Mouse (Mus musculus) forebrain, postnatal 0 days (tissue): ENCODE measurements around the gene Sorcs2. TPM values are rescaled to one million over a fixed set of nuclear protein-coding genes. Genes with fewer than 3 reads are reported as not detected.

Experiments
- ATAC-seq: fragments of 200-750 bp; cut with Nextera tagmentation; 2 replicates; pipeline ENCODE4 v1.8.0; 2017; ENCODE audit warnings: mild to moderate bottlenecking, moderate library complexity
- DNase-seq: peaks from one replicate; pipeline ENCODE4 v3.0.0-alpha.2; 2015
- H3K27ac ChIP-seq: fragments of 300-500 bp; sonication (generic); 2 replicates; pipeline ENCODE4 v1.5.1; 2014; ENCODE audit warnings: low read depth, mild to moderate bottlenecking, antibody characterized with exemption, low read length, moderate library complexity, mixed read lengths
- H3K27me3 ChIP-seq: fragments of 300-500 bp; sonication (generic); 2 replicates; pipeline ENCODE4 v1.6.1; 2014; ENCODE audit warnings: mild to moderate bottlenecking, low read length, mixed read lengths; ENCODE audit not compliant: insufficient read depth
- H3K36me3 ChIP-seq: fragments of 300-500 bp; sonication (generic); 2 replicates; pipeline ENCODE4 v1.6.1; 2014; ENCODE audit warnings: mild to moderate bottlenecking, moderate library complexity; ENCODE audit not compliant: insufficient read depth
- H3K4me1 ChIP-seq: fragments of 300-500 bp; sonication (generic); 2 replicates; pipeline ENCODE4 v1.6.1; 2014; ENCODE audit warnings: antibody characterized with exemption; ENCODE audit not compliant: insufficient read depth
- H3K4me2 ChIP-seq: fragments of 300-500 bp; sonication (generic); 2 replicates; pipeline ENCODE4 v1.6.1; 2014; ENCODE audit warnings: low read depth, mild to moderate bottlenecking, moderate library complexity
- H3K4me3 ChIP-seq: fragments of 300-500 bp; sonication (generic); 2 replicates; pipeline ENCODE4 v1.5.1; 2014; ENCODE audit warnings: low read depth, low read length, mixed read lengths
- H3K9ac ChIP-seq: fragments of 300-500 bp; sonication (generic); 2 replicates; pipeline ENCODE4 v1.6.1; 2014; ENCODE audit warnings: mild to moderate bottlenecking
- H3K9me3 ChIP-seq: fragments of 300-500 bp; sonication (generic); 2 replicates; pipeline ENCODE4 v1.6.1; 2016; ENCODE audit warnings: low read length
- CTCF ChIP-seq: sonication (generic); IDR thresholded peaks from 2 replicates; pipeline ENCODE4 v1.5.1; 2016; ENCODE audit warnings: antibody characterized with exemption, control low read depth, low read depth
- WGBS: fragments of 180-500 bp; shearing (Covaris S2); extraction: QIAGEN DNeasy Blood & Tissue Kit; methylation state at CpG from one replicate; pipeline ENCODE4 v1.1.7; 2014; 5-methylcytosine and 5-hydroxymethylcytosine counted together
- polyA plus RNA-seq: library from polyadenylated mRNA; unstranded; fragments of >200 nt; fragmentation: Nextera tagmentation; extraction: Ambion mirVana; gene quantifications from 2 replicates; pipeline ENCODE4 v1.2.1, GENCODE M21; 2015
- total RNA-seq: library from RNA; depleted of rRNA; stranded (reverse); fragments of >200 nt; gene quantifications from 2 replicates; pipeline ENCODE4 v1.2.3, GENCODE M21; 2014

The Sorcs2 gene
- total and polyA plus RNA-seq, 2 experiments from 2014 or later, result 10.0 to 29.8 TPM

DNA sequence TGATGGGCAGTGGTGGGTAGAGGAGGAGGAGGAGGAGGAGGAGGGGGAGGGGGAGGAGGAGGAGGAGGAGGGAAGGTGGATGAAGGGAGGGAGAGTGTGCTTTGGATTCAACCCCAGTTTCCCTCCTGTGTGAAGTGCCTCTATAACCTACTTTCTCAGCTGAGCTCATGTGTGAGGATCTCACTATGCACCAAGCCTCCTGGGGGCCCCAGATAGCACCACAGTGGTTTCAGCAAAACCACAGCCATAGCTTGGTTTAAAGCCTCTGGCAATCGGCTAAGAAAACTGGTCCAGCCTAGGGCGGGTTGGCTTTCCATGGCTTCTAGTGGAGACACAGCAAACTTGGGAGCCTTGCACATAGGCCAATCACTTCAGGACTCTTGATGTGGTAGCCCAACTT lies 284.2 kb downstream of the Sorcs2 start:
- no peaks in the 10 kb centered on the region for H3K36me3 ChIP-seq
- no peak overlapping the region for H3K9ac ChIP-seq
- TF ChIP-seq CTCF, result no peak
- H3K4me1 ChIP-seq, result 0 out of 2 replicates have a peak, but pooled peaks cover 5% of the 10 kb centered on the region
- no peak for DNase-seq
- no peak overlapping the region for H3K4me2 ChIP-seq
- H3K4me3 ChIP-seq, result no peak overlapping the region
- no peaks in the 10 kb centered on the region for H3K9me3 ChIP-seq
- H3K27me3 ChIP-seq, result no peaks in the 10 kb centered on the region
- 90% methylated on average over 2 of the region's 2 CpGs for WGBS
- no peak overlapping the region for H3K27ac ChIP-seq
- ATAC-seq, result no peak

GRCm38 (mm10) chr5:36112696-36113095 lies 285.2 kb downstream of the Sorcs2 start:
- H3K27ac ChIP-seq, result no peak overlapping the region
- no peak overlapping the region for H3K4me2 ChIP-seq
- H3K4me3 ChIP-seq, result no peak overlapping the region
- no peak for TF ChIP-seq CTCF
- 74% methylated on average over 6 of the region's 6 CpGs for WGBS
- DNase-seq (no peak), ATAC-seq (no peak)
- no peaks in the 10 kb centered on the region for H3K9me3 ChIP-seq
- H3K4me1 ChIP-seq, result no peaks in the 10 kb centered on the region
- no peaks in the 10 kb centered on the region for H3K36me3 ChIP-seq
- no peak overlapping the region for H3K9ac ChIP-seq
- no peaks in the 10 kb centered on the region for H3K27me3 ChIP-seq

GRCm38 (mm10) chr5:36111516-36111915 lies 286.4 kb downstream of the Sorcs2 start:
- no peaks in the 10 kb centered on the region for H3K27me3 ChIP-seq
- 82% methylated on average over 3 of the region's 3 CpGs for whole genome bisulfite sequencing
- H3K4me2 ChIP-seq, result no peak overlapping the region
- H3K4me1 ChIP-seq, result no peaks in the 10 kb centered on the region
- TF ChIP-seq CTCF, result no peak
- no peak overlapping the region for H3K27ac ChIP-seq
- no peak for DNase-seq
- no peaks in the 10 kb centered on the region for H3K36me3 ChIP-seq
- no peak for ATAC-seq
- H3K4me3 ChIP-seq, result no peak overlapping the region
- no peaks in the 10 kb centered on the region for H3K9me3 ChIP-seq
- H3K9ac ChIP-seq, result no peak overlapping the region

DNA sequence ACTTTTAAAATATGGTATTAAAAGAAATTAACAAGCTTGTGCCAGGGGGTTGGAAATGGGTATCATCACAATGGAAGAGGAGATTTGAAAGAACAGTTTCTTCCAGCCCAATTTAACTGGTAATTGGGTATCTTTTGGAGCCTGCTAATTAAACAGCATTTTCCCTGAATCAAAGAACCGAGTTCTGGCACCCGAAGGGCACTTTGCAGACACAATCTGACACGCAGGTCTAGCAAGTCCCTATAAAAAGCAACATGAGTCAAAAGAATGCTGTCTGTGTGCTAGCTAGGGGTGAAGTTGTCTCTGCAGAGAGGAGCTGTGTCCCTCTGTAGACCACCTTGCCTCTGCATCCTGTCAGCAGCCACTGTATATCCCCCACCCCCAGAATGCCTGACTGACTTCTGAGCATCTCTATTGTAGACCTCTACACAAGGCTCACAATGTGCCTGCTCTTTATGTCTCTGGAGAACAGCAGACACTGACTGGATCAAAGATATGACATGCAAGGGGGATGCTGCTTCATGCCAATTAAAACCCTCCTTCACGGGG lies 289.5 kb downstream of the Sorcs2 start:
- 12% methylated on average over 4 of the region's 4 CpGs for WGBS
- Histone ChIP-seq H3K27ac (no peak overlapping the region), H3K27me3 (no peaks in the 10 kb centered on the region), H3K36me3 (no peaks in the 10 kb centered on the region), H3K9me3 (no peaks in the 10 kb centered on the region), H3K4me3 (no peak overlapping the region), H3K9ac (no peak overlapping the region), H3K4me2 (no peak overlapping the region), H3K4me1 (no peaks in the 10 kb centered on the region)
- DNase-seq (peak; percentile 51), ATAC-seq (peak; percentile 56)
- TF ChIP-seq CTCF, result no peak

DNA sequence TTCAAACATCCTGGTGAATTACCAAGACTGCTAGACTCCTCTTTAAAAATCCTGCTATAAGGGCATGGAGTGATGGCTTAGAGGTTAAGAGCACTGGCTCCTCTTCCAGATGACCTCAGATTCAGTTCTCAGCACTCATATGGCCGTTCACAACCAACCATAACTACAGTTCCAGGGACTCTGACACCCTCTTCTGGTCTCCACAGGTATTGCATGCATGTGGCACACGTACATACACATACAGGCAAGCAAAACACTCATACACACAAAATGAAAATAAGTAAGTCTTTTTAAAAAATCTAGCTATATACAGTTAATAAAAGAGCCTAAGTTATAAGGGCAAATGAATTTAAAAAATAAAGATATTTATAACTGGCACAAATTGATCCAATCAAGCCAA lies 294.5 kb downstream of the Sorcs2 start:
- no peak overlapping the region for H3K9ac ChIP-seq
- H3K4me3 ChIP-seq, result no peak overlapping the region
- no peak for DNase-seq
- no peak overlapping the region for H3K27ac ChIP-seq
- ATAC-seq, result no peak
- H3K9me3 ChIP-seq, result no peaks in the 10 kb centered on the region
- H3K4me2 ChIP-seq, result no peak overlapping the region
- WGBS, result 86% methylated on average over 2 of the region's 2 CpGs
- no peaks in the 10 kb centered on the region for H3K4me1 ChIP-seq
- H3K36me3 ChIP-seq, result no peaks in the 10 kb centered on the region
- 0 out of 2 replicates have a peak, but pooled peaks have one; percentile 12 for TF ChIP-seq CTCF
- H3K27me3 ChIP-seq, result no peaks in the 10 kb centered on the region

- no peak overlapping the region for H3K4me3 ChIP-seq
- H3K4me1 ChIP-seq, result no peaks in the 10 kb centered on the region
- ATAC-seq (no peak), DNase-seq (no peak)
- no peak overlapping the region for H3K4me2 ChIP-seq
- no peak overlapping the region for H3K27ac ChIP-seq
- 72% methylated on average over 10 of the region's 10 CpGs for WGBS
- H3K9ac ChIP-seq, result no peak overlapping the region
- no peaks in the 10 kb centered on the region for H3K36me3 ChIP-seq
- H3K9me3 ChIP-seq, result no peaks in the 10 kb centered on the region
- TF ChIP-seq CTCF, result no peak
- no peaks in the 10 kb centered on the region for H3K27me3 ChIP-seq
Measured at GRCm38 (mm10) chr5:36101129-36101528, 296.8 kb downstream of the Sorcs2 start.

DNA sequence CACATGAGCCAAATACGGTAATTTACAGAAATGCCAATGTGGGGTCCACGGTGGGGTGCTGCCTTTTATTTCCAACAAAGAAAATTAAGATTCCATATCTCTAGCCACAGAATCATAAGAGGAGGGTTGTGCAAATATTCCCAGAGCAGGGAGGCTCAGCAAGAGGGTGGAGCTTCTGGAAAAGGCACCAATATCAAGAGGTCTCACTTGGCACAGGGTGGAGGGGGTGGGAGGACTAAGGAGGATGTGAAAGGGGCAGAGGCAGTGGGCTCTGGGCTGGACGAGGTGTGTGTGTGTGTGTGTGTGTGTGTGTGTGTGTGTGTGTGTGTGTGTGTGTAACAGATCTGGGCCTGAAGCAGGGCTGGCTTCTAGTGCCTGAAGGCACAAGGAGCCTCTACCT lies 297.5 kb downstream of the Sorcs2 start:
- DNase-seq (no peak), ATAC-seq (no peak)
- no peak overlapping the region for H3K4me2 ChIP-seq
- H3K4me3 ChIP-seq, result no peak overlapping the region
- H3K27me3 ChIP-seq, result no peaks in the 10 kb centered on the region
- TF ChIP-seq CTCF, result no peak
- H3K36me3 ChIP-seq, result no peaks in the 10 kb centered on the region
- H3K9me3 ChIP-seq, result no peaks in the 10 kb centered on the region
- H3K9ac ChIP-seq, result no peak overlapping the region
- H3K27ac ChIP-seq, result no peak overlapping the region
- no peaks in the 10 kb centered on the region for H3K4me1 ChIP-seq
- WGBS, result 66% methylated on average over 3 of the region's 3 CpGs
